Mouse (Mus musculus) lung, postnatal 0 days (tissue): Measurements from ENCODE around the gene Vwce. TPM values are rescaled to one million over a fixed set of nuclear protein-coding genes. Genes with fewer than 3 reads are reported as not detected.

Experiments
- ATAC-seq: fragments of 200-750 bp; cut with Nextera tagmentation; 2 replicates; pipeline ENCODE4 v1.8.0; 2017; ENCODE audit warnings: moderate library complexity
- DNase-seq: peaks from one replicate; pipeline ENCODE4 v3.0.0-alpha.2; 2016; ENCODE audit warnings: low spot score
- H3K27ac ChIP-seq: fragments of 300-500 bp; sonication (generic); 2 replicates; pipeline ENCODE4 v1.5.1; 2014; ENCODE audit warnings: antibody characterized with exemption, mild to moderate bottlenecking, low read length, mixed read lengths
- H3K27me3 ChIP-seq: fragments of 300-500 bp; sonication (generic); replicated peaks from 2 replicates; pipeline ENCODE4 v1.6.1; 2014; ENCODE audit warnings: low read length, mixed read lengths; ENCODE audit not compliant: insufficient read depth
- H3K36me3 ChIP-seq: fragments of 300-500 bp; sonication (generic); 2 replicates; pipeline ENCODE4 v1.6.1; 2014; ENCODE audit warnings: low read length, mixed read lengths; ENCODE audit not compliant: insufficient read depth
- H3K4me1 ChIP-seq: fragments of 300-500 bp; sonication (generic); 2 replicates; pipeline ENCODE4 v1.6.1; 2014; ENCODE audit warnings: antibody characterized with exemption, low read depth, low read length, mixed read lengths; ENCODE audit not compliant: insufficient read depth
- H3K4me2 ChIP-seq: fragments of 300-500 bp; sonication (generic); replicated peaks from 2 replicates; pipeline ENCODE4 v1.6.1; 2014; ENCODE audit warnings: low read depth, mild to moderate bottlenecking, low read length, moderate library complexity, mixed read lengths
- H3K4me3 ChIP-seq: fragments of 300-500 bp; sonication (generic); 2 replicates; pipeline ENCODE4 v1.5.1; 2014; ENCODE audit warnings: low read depth, low read length
- H3K9ac ChIP-seq: fragments of 300-500 bp; sonication (generic); replicated peaks from 2 replicates; pipeline ENCODE4 v1.6.1; 2014; ENCODE audit warnings: low read depth, mild to moderate bottlenecking
- H3K9me3 ChIP-seq: fragments of 300-500 bp; sonication (generic); 2 replicates; pipeline ENCODE4 v1.6.1; 2016; ENCODE audit warnings: low read length, mixed read lengths
- CTCF ChIP-seq: IDR thresholded peaks from 2 replicates; pipeline ENCODE4 v1.5.1; 2016; ENCODE audit warnings: antibody characterized with exemption, mild to moderate bottlenecking
- EP300 ChIP-seq: IDR thresholded peaks from 2 replicates; pipeline ENCODE4 v1.6.1; 2016; ENCODE audit warnings: antibody characterized with exemption, mild to moderate bottlenecking, control low read depth
- WGBS: fragments of 180-500 bp; shearing (Covaris S2); extraction: QIAGEN DNeasy Blood & Tissue Kit; methylation state at CpG from one replicate; pipeline ENCODE4 v1.1.7; 2014; 5-methylcytosine and 5-hydroxymethylcytosine counted together
- polyA plus RNA-seq: library from polyadenylated mRNA; unstranded; fragments of >200 nt; fragmentation: Nextera tagmentation; extraction: Ambion mirVana; gene quantifications from 2 replicates; pipeline ENCODE4 v1.2.1, GENCODE M21; 2015

Vwce gene
- polyA plus RNA-seq, 1 experiment from 2014 or later = not detected

- 34% methylated on average over 3 of the region's 3 CpGs for WGBS
- H3K27me3 ChIP-seq = no peaks in the 10 kb centered on the region
- no peaks in the 10 kb centered on the region for H3K9me3 ChIP-seq
Measured at GRCm38 (mm10) chr19:10598188-10598587, 35.8 kb upstream of the Vwce start.

GRCm38 (mm10) chr19:10599648-10600047, 34.4 kb upstream of the Vwce start:
- no peak for TF ChIP-seq EP300
- no peak for TF ChIP-seq CTCF
- no peak for DNase-seq

More at GRCm38 (mm10) chr19:10598188-10598587, 35.8 kb upstream of the Vwce start:
- no peak for DNase-seq
- TF ChIP-seq EP300 (no peak), CTCF (peak; percentile 48)
- Histone ChIP-seq H3K4me3 (no peak overlapping the region), H3K36me3 (no peaks in the 10 kb centered on the region), H3K4me2 (no peak overlapping the region), H3K27ac (no peak overlapping the region), H3K4me1 (peaks cover 4% of the 10 kb centered on the region; the same call in 1 of the 2 replicates), H3K9ac (no peak overlapping the region)
- no peak for ATAC-seq

GRCm38 (mm10) chr19:10602247-10602769, 31.7 kb upstream of the Vwce start:
- peak; percentile 57 for DNase-seq
- H3K36me3 ChIP-seq = no peaks in the 10 kb centered on the region
- H3K4me1 ChIP-seq = peaks cover 9% of the 10 kb centered on the region; the same call in 1 of the 2 replicates
- ATAC-seq = no peak
- peak overlapping the region; percentile 22 for H3K4me3 ChIP-seq
- WGBS = 7% methylated on average over 6 of the region's 6 CpGs
- no peaks in the 10 kb centered on the region for H3K27me3 ChIP-seq
- peak overlapping the region; percentile 35 for H3K9ac ChIP-seq
- H3K4me2 ChIP-seq = peak overlapping the region; percentile 53
- H3K27ac ChIP-seq = peak overlapping the region; percentile 77
- TF ChIP-seq EP300 = no peak
- no peak for TF ChIP-seq CTCF
- no peaks in the 10 kb centered on the region for H3K9me3 ChIP-seq

More at GRCm38 (mm10) chr19:10599648-10600047, 34.4 kb upstream of the Vwce start:
- Histone ChIP-seq H3K9ac (no peak overlapping the region), H3K36me3 (no peaks in the 10 kb centered on the region), H3K4me1 (peaks cover 4% of the 10 kb centered on the region; the same call in 1 of the 2 replicates), H3K4me3 (no peak overlapping the region), H3K27ac (no peak overlapping the region), H3K27me3 (no peaks in the 10 kb centered on the region), H3K4me2 (no peak overlapping the region), H3K9me3 (no peaks in the 10 kb centered on the region)
- 84% methylated on average over 2 of the region's 2 CpGs for WGBS
- ATAC-seq = no peak

- Histone ChIP-seq H3K27me3 (no peaks in the 10 kb centered on the region), H3K4me2 (peak overlapping the region; percentile 53), H3K4me3 (peak overlapping the region; percentile 22), H3K27ac (peak overlapping the region; percentile 77), H3K36me3 (no peaks in the 10 kb centered on the region), H3K9me3 (no peaks in the 10 kb centered on the region), H3K9ac (peak overlapping the region; percentile 35), H3K4me1 (peaks cover 9% of the 10 kb centered on the region; the same call in 1 of the 2 replicates)
- WGBS = 1% methylated on average over 9 of the region's 9 CpGs
- peak; percentile 96 for DNase-seq
- ATAC-seq = peak; percentile 52
- TF ChIP-seq CTCF = peak; percentile 91
- TF ChIP-seq EP300 = 0 out of 2 replicates have a peak, but pooled peaks have one; percentile 23
Measured at GRCm38 (mm10) chr19:10602787-10603186, 31.2 kb upstream of the Vwce start.

- H3K9me3 ChIP-seq = no peaks in the 10 kb centered on the region
- H3K27me3 ChIP-seq = no peaks in the 10 kb centered on the region
- no peak overlapping the region for H3K9ac ChIP-seq
- no peak for DNase-seq
- H3K4me3 ChIP-seq = no peak overlapping the region
- H3K27ac ChIP-seq = 0 out of 2 replicates have a peak overlapping the region, but pooled peaks have one; percentile 98
- no peak for ATAC-seq
- H3K4me1 ChIP-seq = peaks cover 9% of the 10 kb centered on the region; the same call in 1 of the 2 replicates
- 79% methylated on average over 18 of the region's 18 CpGs for WGBS
- peaks cover 8% of the 10 kb centered on the region; the same call in 1 of the 2 replicates for H3K36me3 ChIP-seq
- H3K4me2 ChIP-seq = no peak overlapping the region
- TF ChIP-seq CTCF (no peak), EP300 (no peak)
Measured at GRCm38 (mm10) chr19:10603660-10604523, 30.1 kb upstream of the Vwce start.

GRCm38 (mm10) chr19:10604534-10604933, 29.5 kb upstream of the Vwce start:
- H3K27ac ChIP-seq = peak overlapping the region; percentile 98
- peak overlapping the region; percentile 68 for H3K4me2 ChIP-seq
- H3K9me3 ChIP-seq = no peaks in the 10 kb centered on the region
- H3K4me3 ChIP-seq = peak overlapping the region; percentile 93; the same call in 1 of the 2 replicates
- DNase-seq (peak; percentile 19), ATAC-seq (no peak)
- 32% methylated on average over 3 of the region's 3 CpGs for WGBS
- no peak overlapping the region for H3K9ac ChIP-seq
- H3K27me3 ChIP-seq = no peaks in the 10 kb centered on the region
- H3K4me1 ChIP-seq = peaks cover 9% of the 10 kb centered on the region; the same call in 1 of the 2 replicates
- no peak for TF ChIP-seq CTCF
- no peak for TF ChIP-seq EP300
- peaks cover 11% of the 10 kb centered on the region; the same call in 1 of the 2 replicates for H3K36me3 ChIP-seq
